Mouse (Mus musculus) A20 (cell line): ENCODE results near the gene Actl7b.

Experiments
- DNase-seq: peaks from one replicate; pipeline ENCODE4 v3.0.0-alpha.2; 2011; ENCODE audit warnings: low read depth, low spot score

The Actl7b gene

DNA sequence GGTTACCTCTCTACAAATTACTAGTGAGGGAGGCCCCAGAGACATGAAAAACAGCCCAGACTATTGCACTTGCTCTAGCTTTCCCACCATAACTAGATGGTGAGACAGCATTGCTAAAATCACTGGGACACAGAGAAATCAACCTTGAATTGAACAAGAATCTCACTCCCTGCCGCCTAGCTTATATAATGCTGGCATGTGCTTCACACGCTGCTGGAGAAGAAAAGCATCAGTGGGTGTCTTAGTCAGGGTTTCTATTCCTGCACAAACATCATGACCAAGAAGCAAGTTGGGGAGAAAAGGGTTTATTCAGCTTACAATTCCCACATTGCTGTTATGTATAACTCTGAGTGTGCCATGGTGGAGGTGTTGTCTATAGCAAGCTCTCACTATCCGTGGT lies 28.1 kb downstream of the Actl7b start:
- no peak for DNase-seq

DNA sequence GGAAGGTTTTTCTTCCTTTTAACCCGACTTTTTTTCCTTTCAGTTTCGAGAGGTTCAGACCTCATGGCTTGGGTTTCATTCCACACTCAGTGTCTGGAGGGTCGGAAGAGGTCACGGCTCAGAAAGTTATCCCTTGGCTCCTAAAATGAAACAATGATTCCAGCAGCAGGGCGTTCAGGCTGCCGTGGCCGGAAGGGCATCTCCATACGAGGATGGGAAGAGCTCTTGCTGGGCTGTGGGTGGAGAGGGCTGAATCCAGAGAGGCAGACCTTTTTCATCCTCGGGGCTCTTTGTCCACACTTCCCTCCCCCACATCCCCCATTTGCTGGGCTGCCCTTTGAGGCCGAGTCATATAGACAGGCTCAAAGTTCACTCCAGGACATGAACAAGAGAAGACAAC lies 39.0 kb downstream of the Actl7b start:
- peak; percentile 14 for DNase-seq

DNA sequence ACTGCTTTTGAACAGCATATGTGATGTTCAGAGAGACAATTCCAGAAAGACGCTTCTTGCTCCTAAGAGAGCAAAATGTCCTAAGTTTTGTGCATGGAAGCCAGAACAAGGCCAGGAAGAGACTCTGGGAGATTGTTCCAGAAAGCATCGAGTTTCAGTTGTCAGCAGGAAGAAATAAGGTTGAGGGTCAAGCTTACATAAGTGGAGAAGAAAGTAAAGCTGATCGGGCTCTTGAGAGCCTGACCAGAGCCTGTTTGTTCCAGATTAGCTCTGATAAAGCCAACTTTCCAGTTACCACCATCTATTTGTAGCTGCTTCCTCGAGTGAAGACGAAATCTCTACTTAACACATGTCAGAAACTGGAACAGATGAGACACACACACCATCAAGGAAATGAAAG lies 42.6 kb downstream of the Actl7b start:
- DNase-seq, result no peak

DNA sequence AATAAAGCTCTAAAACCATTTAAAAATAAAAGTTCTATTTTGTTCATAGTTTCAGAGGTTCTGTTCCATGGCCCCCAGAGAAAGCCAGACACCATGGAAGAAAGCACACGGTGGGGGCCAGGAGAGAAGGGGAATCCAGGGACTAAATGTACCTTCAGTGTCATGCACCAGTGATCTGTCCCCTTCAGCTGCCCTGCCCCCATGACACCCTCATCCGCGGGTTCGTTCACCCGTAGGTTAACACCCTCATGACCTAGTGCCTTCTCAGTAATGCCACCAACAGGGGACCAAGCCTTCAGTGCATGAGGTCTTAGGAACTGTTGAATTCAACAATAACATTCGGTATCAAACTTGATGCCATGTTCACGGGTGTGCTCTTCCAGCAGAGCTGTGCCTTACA lies 44.8 kb downstream of the Actl7b start:
- no peak for DNase-seq
